15 mouse cellular contexts compared by ENCODE assay signal in the genomic region with DNA sequence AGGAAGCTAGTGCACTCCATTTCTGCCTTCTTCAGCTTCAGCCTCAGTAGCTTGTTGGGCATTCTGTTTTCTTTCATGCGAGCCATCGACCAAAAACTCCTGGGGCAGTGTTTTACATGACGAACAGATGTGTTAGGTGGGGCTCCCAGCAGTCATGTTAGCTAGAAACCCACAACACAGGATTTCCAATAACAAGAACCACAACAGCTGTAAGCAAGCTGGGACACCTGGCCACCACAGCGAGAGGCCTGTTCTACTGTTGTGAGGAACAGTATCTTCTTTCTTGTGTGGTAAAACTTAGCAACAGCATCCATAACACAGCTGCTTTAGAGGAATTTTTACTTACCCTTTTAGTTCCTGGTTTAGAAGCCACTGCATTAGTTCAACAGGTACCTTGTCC.
DNase-seq lines count a peak whose midpoint lies in the region; ATAC-seq and TF ChIP-seq lines count a peak whose summit lies in the region.
"Had no signal": no experiment of that assay in that cellular context is flagged by ENCODE, and none has a peak within 500 bp of the region (broad histone marks: within the 10 kb centered on the region; RNA-seq: fewer than 3 reads in every experiment).

No protein-coding gene starts in this region.

- 3% methylated on average over 4 of the region's 4 CpGs for WGBS in thymus, adult 2 months

- H3K27ac ChIP-seq in thymus, adult 2 months (ENCODE audit: control insufficient read depth, insufficient read depth, low read length): peak overlapping the region; percentile 96
- H3K27ac ChIP-seq in gastrocnemius, adult 2 months: no peak overlapping the region
- H3K27ac ChIP-seq: midbrain, embryonic 15.5 days; neural tube, embryonic 15.5 days had no signal

- no peak for TF ChIP-seq POLR2A in thymus, adult 2 months (IDR thresholded peaks at IDR 0.05; ENCODE audit: control insufficient read depth, extremely low read depth, insufficient read depth, low read length, poor library complexity)

- peak overlapping the region; percentile 33 for H3K4me3 ChIP-seq in thymus, adult 2 months (ENCODE audit: control insufficient read depth, insufficient read depth, low read length)
- no peak overlapping the region for H3K4me3 ChIP-seq in gastrocnemius, adult 2 months
- H3K4me3 ChIP-seq: midbrain, embryonic 15.5 days; neural tube, embryonic 15.5 days had no signal

- peaks cover 53% of the 10 kb centered on the region for H3K4me1 ChIP-seq in thymus, adult 2 months (replicated peaks; ENCODE audit: control insufficient read depth, insufficient read depth, low read length)

- intact Hi-C loops in gastrocnemius, adult 2 months (cut with DNase I): no loop called here

- no peak for TF ChIP-seq CTCF in thymus, adult 2 months (IDR thresholded peaks at IDR 0.05; ENCODE audit: borderline replicate concordance, control insufficient read depth, extremely low read depth, insufficient read depth, low read length, poor library complexity)
- TF ChIP-seq CTCF in gastrocnemius, adult 2 months (IDR thresholded peaks at IDR 0.05): no peak

- DNase-seq in heart, adult 11 months: peak; percentile 61
- DNase-seq in heart, adult 8-10 months (ENCODE audit: low spot score): no peak
- peak; percentile 82 for DNase-seq in CD4-positive helper T cell, adult 2 months (ENCODE audit: low read depth, low spot score)
- peak; percentile 80 for DNase-seq in thymus, adult 2 months
- DNase-seq in yolk sac, embryonic 10.5 days (ENCODE audit: low spot score): no peak
- DNase-seq in cerebellum, adult 8-10 months: no peak
- DNase-seq in gastrocnemius, adult 2 months: no peak
- DNase-seq: cerebellum, postnatal 36 days; gastrocnemius, postnatal 25 days; heart, postnatal 14 days; kidney, postnatal 25 days had no signal

- H3K27me3 ChIP-seq in thymus, adult 2 months (ENCODE audit: control insufficient read depth, insufficient read depth, low read length): no peaks in the 10 kb centered on the region
- H3K27me3 ChIP-seq: midbrain, embryonic 15.5 days; neural tube, embryonic 15.5 days had no signal

- no peaks in the 10 kb centered on the region for H3K36me3 ChIP-seq in thymus, adult 2 months (ENCODE audit: control insufficient read depth, insufficient read depth, low read length)
- H3K36me3 ChIP-seq: midbrain, embryonic 15.5 days; neural tube, embryonic 15.5 days had no signal

- ATAC-seq in inflammation-experienced regulatory T-cells, adult 6 months: peak; percentile 17
- ATAC-seq: forebrain, embryonic 16.5 days; midbrain, embryonic 15.5 days had no signal

Comparison
In these comparisons a context has a peak if more than half of its experiments do, and no peak if none do; other contexts are left out.
1. DNase-seq: peak in heart, adult 11 months (single experiment), CD4-positive helper T cell, adult 2 months (single experiment) and thymus, adult 2 months (single experiment); none in heart, adult 8-10 months (single experiment), yolk sac, embryonic 10.5 days (single experiment), cerebellum, adult 8-10 months (single experiment) and gastrocnemius, adult 2 months (single experiment).